Mouse (Mus musculus) hindbrain, postnatal 0 days (tissue): ENCODE data around the gene Ostf1. TPM values are rescaled to one million over a fixed set of nuclear protein-coding genes. Genes with fewer than 3 reads are reported as not detected.

Experiments used
- ATAC-seq: fragments of 200-750 bp; cut with Nextera tagmentation; 2 replicates; pipeline ENCODE4 v1.8.0; 2017; ENCODE audit warnings: mild to moderate bottlenecking, moderate TSS enrichment, moderate library complexity
- DNase-seq: peaks from one replicate; pipeline ENCODE4 v3.0.0-alpha.2; 2015; ENCODE audit warnings: low spot score
- H3K27ac ChIP-seq: fragments of 300-500 bp; sonication (generic); 2 replicates; pipeline ENCODE4 v1.5.1; 2014; ENCODE audit warnings: mild to moderate bottlenecking
- H3K27me3 ChIP-seq: fragments of 300-500 bp; sonication (generic); 2 replicates; pipeline ENCODE4 v1.6.1; 2014; ENCODE audit warnings: low read length, mixed read lengths; ENCODE audit not compliant: insufficient read depth
- H3K36me3 ChIP-seq: fragments of 300-500 bp; sonication (generic); 2 replicates; pipeline ENCODE4 v1.6.1; 2014; ENCODE audit warnings: low read length, mixed read lengths; ENCODE audit not compliant: insufficient read depth
- H3K4me1 ChIP-seq: fragments of 300-500 bp; sonication (generic); 2 replicates; pipeline ENCODE4 v1.6.1; 2014; ENCODE audit warnings: antibody characterized with exemption, low read length, mixed read lengths; ENCODE audit not compliant: insufficient read depth
- H3K4me2 ChIP-seq: fragments of 300-500 bp; sonication (generic); 2 replicates; pipeline ENCODE4 v1.6.1; 2014; ENCODE audit warnings: low read depth, mild to moderate bottlenecking, low read length, moderate library complexity, mixed read lengths
- H3K4me3 ChIP-seq: fragments of 300-500 bp; sonication (generic); 2 replicates; pipeline ENCODE4 v1.5.1; 2014; ENCODE audit warnings: low read length
- H3K9ac ChIP-seq: fragments of 300-500 bp; sonication (generic); replicated peaks from 2 replicates; pipeline ENCODE4 v1.6.1; 2014; ENCODE audit warnings: mild to moderate bottlenecking, low read length, moderate library complexity, mixed read lengths
- H3K9me3 ChIP-seq: fragments of 300-500 bp; sonication (generic); 2 replicates; pipeline ENCODE4 v1.6.1; 2016; ENCODE audit warnings: low read length, mixed read lengths
- CTCF ChIP-seq: IDR thresholded peaks from 2 replicates; pipeline ENCODE4 v1.5.1; 2016; ENCODE audit warnings: antibody characterized with exemption, control low read depth, low read depth
- WGBS: fragments of 180-500 bp; shearing (Covaris S2); extraction: QIAGEN DNeasy Blood & Tissue Kit; methylation state at CpG from one replicate; pipeline ENCODE4 v1.1.7; 2014; 5-methylcytosine and 5-hydroxymethylcytosine counted together
- polyA plus RNA-seq: library from polyadenylated mRNA; unstranded; fragments of >200 nt; fragmentation: Nextera tagmentation; extraction: Ambion mirVana; gene quantifications from 2 replicates; pipeline ENCODE4 v1.2.1, GENCODE M21; 2015
- total RNA-seq: library from RNA; depleted of rRNA; stranded (reverse); fragments of >200 nt; gene quantifications from 2 replicates; pipeline ENCODE4 v1.2.3, GENCODE M21; 2014

Gene Ostf1
- total and polyA plus RNA-seq, 2 experiments from 2014 or later: 42.4 to 67.9 TPM

DNA sequence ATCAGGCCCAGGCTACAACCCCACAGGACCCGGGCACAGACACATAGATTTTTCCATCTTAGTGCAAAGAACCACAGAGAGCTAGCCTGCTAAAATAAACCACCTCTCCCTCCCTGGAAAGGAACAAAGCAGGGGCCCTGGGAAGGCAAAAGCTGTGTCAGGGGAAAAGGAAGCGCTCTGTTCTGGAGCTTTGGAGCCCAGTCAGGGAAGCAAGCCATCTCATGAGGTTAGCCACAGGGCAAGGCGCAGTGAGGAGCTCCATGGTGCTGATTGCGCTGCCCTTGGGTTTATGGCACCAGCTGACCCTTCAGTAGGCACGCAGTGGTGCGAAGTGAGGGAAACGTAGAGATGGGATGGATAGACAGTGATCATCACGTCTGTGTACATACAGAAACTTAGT, 22.7 kb upstream of the Ostf1 start:
- ATAC-seq (no peak), DNase-seq (no peak)
- no peak overlapping the region for H3K4me3 ChIP-seq
- WGBS: 88% methylated on average over 8 of the region's 8 CpGs
- H3K4me2 ChIP-seq: no peak overlapping the region
- H3K9ac ChIP-seq: no peak overlapping the region
- H3K9me3 ChIP-seq: no peaks in the 10 kb centered on the region
- no peak overlapping the region for H3K27ac ChIP-seq
- no peak for TF ChIP-seq CTCF
- H3K27me3 ChIP-seq: no peaks in the 10 kb centered on the region
- no peaks in the 10 kb centered on the region for H3K4me1 ChIP-seq
- no peaks in the 10 kb centered on the region for H3K36me3 ChIP-seq

DNA sequence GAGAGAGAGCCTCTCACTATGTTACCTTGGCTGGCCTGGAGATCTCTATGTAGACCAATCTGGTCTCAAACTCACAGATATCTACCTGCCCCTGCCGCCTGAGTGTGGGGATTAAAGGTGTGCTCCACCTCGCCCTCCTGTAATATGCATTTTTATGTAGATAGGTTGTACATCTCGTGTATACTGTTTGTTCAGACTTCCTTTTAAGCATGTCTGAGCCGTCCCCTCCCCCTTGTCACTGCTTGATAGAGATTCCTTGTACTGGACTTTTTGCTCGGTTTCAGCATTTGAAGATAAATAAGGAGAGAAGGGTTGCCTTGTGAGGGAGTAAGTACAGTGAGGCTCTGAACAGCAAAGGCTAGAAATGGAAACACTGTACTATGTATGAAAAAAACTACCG, 21.4 kb upstream of the Ostf1 start:
- 84% methylated on average over 6 of the region's 6 CpGs for WGBS
- no peak for ATAC-seq
- no peak for TF ChIP-seq CTCF

DNA sequence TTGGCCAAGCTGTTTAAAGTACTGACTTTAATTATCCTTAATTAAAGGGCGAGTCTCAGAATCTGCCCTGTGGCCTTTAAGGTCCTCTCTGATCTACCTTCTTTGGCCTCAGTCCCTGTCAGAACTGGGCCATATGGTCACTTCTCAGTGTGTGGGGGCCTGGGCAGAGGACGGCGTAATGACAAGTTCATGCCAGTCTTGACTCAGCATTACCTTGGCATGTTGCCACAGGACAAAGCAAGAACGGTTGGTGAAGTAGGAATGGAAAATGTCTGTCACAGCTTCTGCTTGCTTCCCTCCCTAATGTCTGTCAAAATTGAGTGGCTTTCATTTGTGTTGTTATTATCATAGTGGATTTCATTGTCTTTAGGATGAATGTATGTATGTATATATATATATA, 21.0 kb upstream of the Ostf1 start:
- Histone ChIP-seq H3K27me3 (no peaks in the 10 kb centered on the region), H3K4me3 (no peak overlapping the region), H3K27ac (no peak overlapping the region), H3K4me1 (no peaks in the 10 kb centered on the region), H3K36me3 (no peaks in the 10 kb centered on the region), H3K9ac (no peak overlapping the region), H3K4me2 (no peak overlapping the region), H3K9me3 (no peaks in the 10 kb centered on the region)
- WGBS: 53% methylated on average over 4 of the region's 4 CpGs
- no peak for TF ChIP-seq CTCF
- peak; percentile 77 for DNase-seq
- peak; percentile 76 for ATAC-seq

More for the DNA sequence above, 21.4 kb upstream of the Ostf1 start:
- H3K4me1 ChIP-seq: no peaks in the 10 kb centered on the region
- no peaks in the 10 kb centered on the region for H3K36me3 ChIP-seq
- DNase-seq: no peak
- no peak overlapping the region for H3K4me2 ChIP-seq
- no peak overlapping the region for H3K27ac ChIP-seq
- H3K9me3 ChIP-seq: no peaks in the 10 kb centered on the region
- no peak overlapping the region for H3K4me3 ChIP-seq
- no peaks in the 10 kb centered on the region for H3K27me3 ChIP-seq
- H3K9ac ChIP-seq: no peak overlapping the region

DNA sequence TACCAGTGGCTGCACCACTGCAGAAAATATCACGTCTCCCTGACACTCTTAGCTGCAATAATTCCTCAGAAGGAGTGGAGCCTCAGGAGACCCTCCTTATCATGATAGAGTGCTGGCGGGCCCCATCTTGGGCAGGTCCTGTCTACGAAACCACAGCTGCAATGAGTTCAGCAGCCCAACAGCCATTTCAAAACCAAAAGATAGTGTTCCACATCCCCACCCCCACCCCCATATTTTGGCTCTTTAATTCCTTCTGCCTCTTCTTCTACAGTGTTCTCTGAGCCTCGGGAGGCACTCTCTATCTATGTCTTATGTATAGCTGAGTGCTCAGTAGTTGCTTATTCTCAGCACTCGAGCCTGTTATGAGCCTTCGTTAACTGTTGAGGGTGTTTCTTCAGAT, 18.9 kb upstream of the Ostf1 start:
- no peak for ATAC-seq
- Histone ChIP-seq H3K4me1 (no peaks in the 10 kb centered on the region), H3K9me3 (no peaks in the 10 kb centered on the region), H3K27ac (no peak overlapping the region), H3K4me3 (no peak overlapping the region), H3K36me3 (no peaks in the 10 kb centered on the region), H3K27me3 (no peaks in the 10 kb centered on the region), H3K4me2 (no peak overlapping the region), H3K9ac (no peak overlapping the region)
- WGBS: 83% methylated on average over 6 of the region's 6 CpGs
- TF ChIP-seq CTCF: no peak
- DNase-seq: no peak

DNA sequence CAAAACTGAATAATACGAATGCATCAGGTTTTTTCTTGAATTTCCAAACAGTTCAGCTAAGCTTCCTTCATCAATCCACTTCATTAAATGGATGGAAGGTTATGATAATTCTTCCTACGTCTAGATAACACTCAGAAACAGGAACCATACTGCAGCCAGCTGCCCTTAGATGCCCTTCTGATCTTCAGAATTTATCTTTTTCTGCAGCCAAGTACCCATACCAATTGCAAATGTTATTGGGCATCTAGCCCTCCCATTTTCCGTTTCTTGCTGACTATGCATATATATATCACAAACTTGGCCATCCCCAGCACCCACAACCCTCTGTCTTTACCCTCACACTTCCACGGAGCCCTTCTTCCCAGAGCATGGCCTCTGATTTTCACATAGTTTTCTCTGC, 18.3 kb upstream of the Ostf1 start:
- no peak for DNase-seq
- no peaks in the 10 kb centered on the region for H3K9me3 ChIP-seq
- no peak overlapping the region for H3K9ac ChIP-seq
- no peak for ATAC-seq
- no peaks in the 10 kb centered on the region for H3K4me1 ChIP-seq
- no peak for TF ChIP-seq CTCF
- no peaks in the 10 kb centered on the region for H3K36me3 ChIP-seq
- H3K4me3 ChIP-seq: no peak overlapping the region
- H3K27ac ChIP-seq: no peak overlapping the region
- no peaks in the 10 kb centered on the region for H3K27me3 ChIP-seq
- WGBS: 85% methylated on average over 4 of the region's 4 CpGs
- H3K4me2 ChIP-seq: no peak overlapping the region

DNA sequence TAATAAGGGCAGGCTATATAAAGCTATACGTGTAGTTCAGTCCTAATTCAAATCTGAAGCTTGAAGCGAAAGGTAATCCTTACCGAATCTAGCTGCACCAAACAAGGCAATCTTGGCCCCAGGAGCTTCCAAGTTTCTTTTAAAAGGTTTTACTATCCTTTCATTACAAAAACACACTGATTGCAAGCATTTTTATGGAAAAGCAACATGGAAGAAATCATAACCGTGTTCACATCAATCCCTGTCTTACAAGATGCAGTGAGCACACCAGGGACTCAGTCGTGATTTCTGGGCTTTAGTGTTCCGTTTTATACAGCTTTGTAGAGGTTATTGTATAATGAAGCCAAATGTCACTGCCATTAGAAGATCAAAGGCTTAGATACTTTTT, 16.9 kb upstream of the Ostf1 start:
- no peak overlapping the region for H3K27ac ChIP-seq
- no peaks in the 10 kb centered on the region for H3K36me3 ChIP-seq
- no peak overlapping the region for H3K4me3 ChIP-seq
- H3K9ac ChIP-seq: no peak overlapping the region
- TF ChIP-seq CTCF: no peak
- WGBS: 84% methylated on average over 6 of the region's 6 CpGs
- H3K4me2 ChIP-seq: no peak overlapping the region
- ATAC-seq: no peak
- H3K9me3 ChIP-seq: no peaks in the 10 kb centered on the region
- H3K4me1 ChIP-seq: no peaks in the 10 kb centered on the region
- DNase-seq: no peak
- H3K27me3 ChIP-seq: no peaks in the 10 kb centered on the region

DNA sequence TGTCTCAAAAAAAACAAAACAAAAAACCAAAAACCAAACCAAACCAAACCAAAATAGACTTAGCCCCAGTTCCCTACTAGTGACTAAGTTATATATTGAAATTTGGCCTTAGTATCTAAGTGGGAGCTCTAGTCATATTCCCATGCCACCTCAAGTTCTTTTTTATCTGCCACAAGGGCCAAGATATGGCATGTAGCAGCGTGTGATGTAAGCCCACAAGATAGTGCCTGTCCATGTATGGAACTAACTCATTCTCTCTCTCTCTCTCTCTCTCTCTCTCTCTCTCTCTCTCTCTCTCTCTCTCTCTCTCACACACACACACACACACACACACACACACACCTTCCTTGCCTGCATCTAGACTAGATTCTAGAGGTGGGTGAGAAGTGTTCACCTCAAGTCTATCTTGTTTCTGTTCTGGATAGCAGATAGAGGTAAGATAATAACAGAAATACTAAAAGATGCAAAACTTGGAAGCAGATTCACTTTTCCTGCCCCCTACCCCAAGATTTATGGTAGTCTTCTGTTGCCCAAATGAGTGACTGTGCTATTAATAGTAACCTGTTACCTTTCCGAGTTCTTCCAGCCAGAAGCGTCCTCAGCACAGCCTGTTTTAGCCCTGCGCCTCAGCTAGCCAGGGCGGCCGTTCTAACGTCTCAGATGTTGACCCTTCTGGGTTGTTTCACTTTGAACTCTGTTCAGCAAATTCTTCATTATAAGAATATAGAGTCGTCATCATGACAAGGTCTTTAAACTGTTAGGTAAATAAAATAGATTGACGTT, 16.3 kb upstream of the Ostf1 start:
- TF ChIP-seq CTCF: no peak
- no peak overlapping the region for H3K27ac ChIP-seq
- H3K27me3 ChIP-seq: no peaks in the 10 kb centered on the region
- DNase-seq (no peak), ATAC-seq (no peak)
- H3K4me2 ChIP-seq: no peak overlapping the region
- no peak overlapping the region for H3K4me3 ChIP-seq
- no peaks in the 10 kb centered on the region for H3K9me3 ChIP-seq
- no peaks in the 10 kb centered on the region for H3K4me1 ChIP-seq
- H3K9ac ChIP-seq: no peak overlapping the region
- WGBS: 82% methylated on average over 9 of the region's 9 CpGs
- H3K36me3 ChIP-seq: no peaks in the 10 kb centered on the region
